Mouse (Mus musculus) CH12.LX (cell line): ENCODE data around the gene Flad1. TPM values are rescaled to one million over a fixed set of nuclear protein-coding genes. Genes with fewer than 3 reads are reported as not detected.

Experiments used
- DNase-seq: peaks from one replicate; pipeline ENCODE4 v3.0.0-alpha.2; 2013; ENCODE audit errors: extremely low read depth
- H3K27ac ChIP-seq: 2 replicates; pipeline ENCODE4 v1.5.1; 2012; ENCODE audit warnings: low read depth, mild to moderate bottlenecking, control low read depth, moderate library complexity; ENCODE audit not compliant: insufficient read depth
- H3K27me3 ChIP-seq: replicated peaks from 2 replicates; pipeline ENCODE3; 2012; ENCODE audit warnings: inconsistent platforms
- H3K36me3 ChIP-seq, 2 experiments: replicated peaks in 1 of 2; 2 replicates each; pipeline versions ENCODE3 to v1.6.1; 2012; ENCODE audit warnings: inconsistent platforms in 1 of 2, low read length in 1 of 2, mild to moderate bottlenecking in 1 of 2, mixed read lengths in 1 of 2, moderate library complexity in 1 of 2; ENCODE audit not compliant: control insufficient read depth in 1 of 2, insufficient read depth in 1 of 2
- H3K4me1 ChIP-seq, 2 experiments: 2 replicates each; pipeline ENCODE4 v1.6.1; 2012; ENCODE audit warnings: inconsistent platforms in 1 of 2, moderate library complexity in 1 of 2; ENCODE audit not compliant: insufficient read depth in 2 of 2, control insufficient read depth in 1 of 2
- H3K4me2 ChIP-seq: 2 replicates; pipeline ENCODE4 v1.6.1; 2012; ENCODE audit warnings: low read depth, mild to moderate bottlenecking, control low read depth; ENCODE audit not compliant: poor library complexity, insufficient read depth, severe bottlenecking
- H3K4me3 ChIP-seq, 3 experiments: fragments of 150-350 bp in 1 of 3; sonication (generic) in 1 of 3; replicated peaks in 1 of 3; 2 replicates each; pipeline versions ENCODE3 to v1.5.1; 2011 to 2012; ENCODE audit warnings: low read depth in 2 of 3, low read length in 2 of 3, mild to moderate bottlenecking in 2 of 3, moderate library complexity in 2 of 3, control low read depth in 1 of 3, improper control_type of control experiment in 1 of 3, inconsistent platforms in 1 of 3, mixed read lengths in 1 of 3; ENCODE audit not compliant: poor library complexity in 1 of 3
- H3K79me2 ChIP-seq: replicated peaks from 2 replicates; pipeline ENCODE4 v1.6.1; 2012; ENCODE audit warnings: mild to moderate bottlenecking, moderate library complexity; ENCODE audit not compliant: control insufficient read depth, poor library complexity, insufficient read depth, severe bottlenecking; ENCODE audit errors: extremely low read depth
- H3K9ac ChIP-seq: 2 replicates; pipeline ENCODE4 v1.6.1; 2012; ENCODE audit warnings: low read depth, mild to moderate bottlenecking, control low read depth, moderate library complexity; ENCODE audit not compliant: insufficient read depth
- H3K9me3 ChIP-seq: replicated peaks from 2 replicates; pipeline ENCODE3; 2012; ENCODE audit warnings: low read length, inconsistent platforms, mixed read lengths
- CHD1 ChIP-seq: IDR thresholded peaks from 2 replicates; pipeline ENCODE4 v1.6.1; 2012; ENCODE audit warnings: low read depth, low read length, improper control_type of control experiment, inconsistent platforms
- E2F4 ChIP-seq: IDR thresholded peaks from 2 replicates; pipeline ENCODE4 v1.6.1; 2011; ENCODE audit warnings: low read depth, low read length, improper control_type of control experiment; ENCODE audit not compliant: insufficient replicate concordance
- ETS1 ChIP-seq: conservative IDR thresholded peaks from 2 replicates; pipeline ENCODE4 v1.6.1; 2012; ENCODE audit warnings: low read depth, mild to moderate bottlenecking, inconsistent platforms, low read length, improper control_type of control experiment, moderate library complexity
- GABPA ChIP-seq: IDR thresholded peaks from 2 replicates; pipeline ENCODE4 v1.6.1; 2012; ENCODE audit warnings: low read depth, low read length, improper control_type of control experiment, inconsistent platforms; ENCODE audit not compliant: insufficient replicate concordance
- IRF4 ChIP-seq: IDR thresholded peaks from 2 replicates; pipeline ENCODE4 v1.6.1; 2014; ENCODE audit warnings: low read depth, mild to moderate bottlenecking, inconsistent platforms, low read length, improper control_type of control experiment
- MYC ChIP-seq: IDR thresholded peaks from 2 replicates; pipeline ENCODE4 v1.6.1; 2011; ENCODE audit warnings: low read depth, mild to moderate bottlenecking, improper control_type of control experiment, low read length
- NELFE ChIP-seq: IDR thresholded peaks from 2 replicates; pipeline ENCODE4 v1.6.1; 2011; ENCODE audit warnings: low read depth, low read length, improper control_type of control experiment
- RAD21 ChIP-seq: IDR thresholded peaks from 2 replicates; pipeline ENCODE4 v1.6.1; 2011; ENCODE audit warnings: low read depth, mild to moderate bottlenecking, low read length, improper control_type of control experiment, moderate library complexity
- SIN3A ChIP-seq: IDR thresholded peaks from 2 replicates; pipeline ENCODE4 v1.6.1; 2012; ENCODE audit warnings: low read length, improper control_type of control experiment, inconsistent platforms
- SMC3 ChIP-seq: IDR thresholded peaks from 2 replicates; pipeline ENCODE4 v1.6.1; 2011; ENCODE audit warnings: low read depth, low read length, improper control_type of control experiment
- TBP ChIP-seq: conservative IDR thresholded peaks from 2 replicates; pipeline ENCODE4 v1.6.1; 2011; ENCODE audit warnings: low read depth, low read length, improper control_type of control experiment
- UBTF ChIP-seq: IDR thresholded peaks from 2 replicates; pipeline ENCODE4 v1.6.1; 2012; ENCODE audit warnings: low read depth, mild to moderate bottlenecking, inconsistent platforms, low read length, improper control_type of control experiment, moderate library complexity
- USF1 ChIP-seq: IDR thresholded peaks from 2 replicates; pipeline ENCODE4 v1.6.1; 2014; ENCODE audit warnings: low read depth, mild to moderate bottlenecking, inconsistent platforms, low read length, improper control_type of control experiment
- ZC3H11A ChIP-seq: IDR thresholded peaks from 2 replicates; pipeline ENCODE4 v1.6.1; 2012; ENCODE audit warnings: low read depth, mild to moderate bottlenecking, inconsistent platforms, low read length, improper control_type of control experiment
- ZMIZ1 ChIP-seq: IDR thresholded peaks from 2 replicates; pipeline ENCODE4 v1.6.1; 2012; ENCODE audit warnings: low read depth, mild to moderate bottlenecking, inconsistent platforms, low read length, improper control_type of control experiment
- dilution Hi-C: fragments of 300-500 bp; cut with MboI; formaldehyde crosslinking; loops from 2 replicates; pipeline ENCODE4 v1.14.3; 2020; ENCODE audit warnings: low sequenced_read_pairs; ENCODE audit not compliant: extremely low pct_unique_long_range_greater_than_20kb, extremely low pct_ligation_motif_present
- in situ Hi-C: fragments of 300-500 bp; cut with MboI; formaldehyde crosslinking; loops from 3 replicates; pipeline ENCODE4 v1.14.3; 2019; ENCODE audit warnings: low sequenced_read_pairs, low pct_ligation_motif_present, low pct_unique_long_range_greater_than_20kb, mixed read lengths
- polyA plus RNA-seq: library from polyadenylated mRNA; unstranded; fragments of >175 nt; gene quantifications from 2 replicates; pipeline ENCODE4 v1.2.1, GENCODE M21; 2012; ENCODE audit warnings: low read depth; ENCODE audit not compliant: insufficient read length
- total RNA-seq, 2 experiments: library from RNA; depleted of rRNA; stranded (reverse); fragments of 300-350 nt in 1 of 2; fragments of >200 nt in 1 of 2; gene quantifications; 2 replicates each; pipeline ENCODE4 v1.2.3; 2012 to 2014

Gene Flad1
- total and polyA plus RNA-seq, 3 experiments, result 26.0 to 31.1 (median 26.9) TPM

DNA sequence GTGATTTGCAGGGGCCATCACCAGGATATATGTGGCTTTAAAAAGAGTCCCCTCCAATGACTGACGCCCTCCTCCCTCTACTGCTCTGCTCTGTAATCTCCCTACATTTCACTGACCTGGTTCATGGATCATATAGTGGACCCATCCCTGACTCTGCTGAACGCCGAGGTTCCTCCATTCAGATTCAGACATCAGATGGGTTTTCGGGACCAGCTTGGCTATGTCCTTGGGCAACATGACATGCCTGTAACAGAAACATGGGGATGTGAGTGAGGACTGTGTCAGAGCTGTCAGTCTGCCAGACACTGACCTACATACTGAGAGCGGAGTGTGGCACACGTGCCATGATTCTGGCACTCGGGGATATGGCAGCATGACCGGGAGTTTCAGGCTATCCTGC, 4.5 kb upstream of the Flad1 start:
- H3K36me3 ChIP-seq, result peaks cover 27 to 35% of the 10 kb centered on the region in 2 experiments
- TF ChIP-seq ETS1 (no peak), ZC3H11A (no peak)
- H3K79me2 ChIP-seq, result peaks cover 43% of the 10 kb centered on the region
- dilution Hi-C loops (no loop called here), in situ Hi-C loops (no loop called here)
- peaks cover 8% of the 10 kb centered on the region for H3K9me3 ChIP-seq
- no peak overlapping the region for H3K9ac ChIP-seq
- H3K4me2 ChIP-seq, result peak overlapping the region; percentile 61
- no peak overlapping the region for H3K27ac ChIP-seq
- no peak for DNase-seq
- peaks cover 10 to 33% of the 10 kb centered on the region in 2 experiments for H3K4me1 ChIP-seq
- H3K4me3 ChIP-seq, result peak overlapping the region in 1 of 3 experiments; percentile 2
- no peaks in the 10 kb centered on the region for H3K27me3 ChIP-seq

DNA sequence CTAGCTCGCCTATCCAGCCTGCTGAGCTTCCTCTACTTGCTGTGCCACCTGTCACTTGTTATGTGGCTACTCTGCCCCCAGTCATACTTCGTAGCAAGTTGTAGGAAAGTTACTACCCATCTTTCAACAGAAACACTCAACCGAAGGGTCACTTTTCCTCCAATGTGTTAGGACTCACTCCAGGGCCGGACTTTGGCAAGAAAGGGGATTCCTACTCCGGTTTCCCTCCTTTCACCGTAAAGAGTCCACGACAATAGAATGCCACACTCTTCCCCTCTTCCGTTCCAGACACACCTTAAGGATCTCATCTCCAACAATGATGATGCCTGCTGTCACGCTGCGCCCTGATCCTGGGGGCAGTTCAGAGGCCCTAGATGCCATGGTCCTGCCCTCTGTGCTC, 806 bp downstream of the Flad1 start:
- no peak for DNase-seq
- Histone ChIP-seq H3K36me3 (peaks cover 43 to 60% of the 10 kb centered on the region in 2 experiments), H3K4me3 (peak overlapping the region; percentile 61 to 96 (median 64)), H3K4me1 (peaks cover 3 to 51% of the 10 kb centered on the region in 2 experiments), H3K79me2 (peaks cover 9% of the 10 kb centered on the region), H3K4me2 (peak overlapping the region; percentile 25), H3K9me3 (peaks cover 7% of the 10 kb centered on the region), H3K9ac (peak overlapping the region; percentile 64), H3K27ac (no peak overlapping the region), H3K27me3 (no peaks in the 10 kb centered on the region)
- no peak for TF ChIP-seq E2F4
- no peak for TF ChIP-seq CHD1
- TF ChIP-seq UBTF, result no peak
- TF ChIP-seq NELFE, result no peak
- TF ChIP-seq USF1, result no peak
- no peak for TF ChIP-seq ZMIZ1
- TF ChIP-seq SIN3A, result no peak
- no peak for TF ChIP-seq IRF4
- TF ChIP-seq ETS1, result no peak
- TF ChIP-seq MYC, result no peak
- in situ Hi-C loops (no loop called here), dilution Hi-C loops (no loop called here)

DNA sequence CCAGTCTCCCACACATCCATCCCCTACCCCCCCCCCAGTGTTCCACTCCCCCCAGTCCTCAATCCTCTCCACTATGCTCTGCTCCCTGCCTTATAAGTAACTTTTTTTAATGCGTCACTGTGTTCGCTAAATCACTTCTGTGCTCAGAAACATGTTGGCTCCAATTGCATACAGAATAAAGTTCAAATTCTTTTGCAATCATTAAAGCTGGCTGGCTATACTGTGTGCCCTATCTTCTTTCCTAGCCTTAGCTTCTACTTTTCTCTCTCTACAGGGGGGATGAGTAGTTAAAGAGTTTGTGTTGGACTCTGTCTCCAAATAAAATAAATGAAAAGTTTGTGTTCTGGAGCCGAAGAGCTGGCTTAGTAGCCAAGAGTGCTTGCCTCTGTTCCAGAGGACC, 2.0 kb downstream of the Flad1 start:
- DNase-seq, result no peak
- dilution Hi-C loops, result no loop called here
- H3K4me3 ChIP-seq, result no peak overlapping the region
- TF ChIP-seq GABPA (no peak), TBP (no peak), SMC3 (no peak), RAD21 (no peak), SIN3A (no peak)
- TF ChIP-seq, all 38 proteins: peak for 0
- in situ Hi-C loops, result no loop called here
- Histone ChIP-seq H3K27me3 (no peaks in the 10 kb centered on the region), H3K9ac (no peak overlapping the region), H3K36me3 (peaks cover 38 to 61% of the 10 kb centered on the region in 2 experiments), H3K27ac (no peak overlapping the region), H3K79me2 (0 out of 2 replicates have a peak, but pooled peaks cover 6% of the 10 kb centered on the region), H3K9me3 (peaks cover under 1% of the 10 kb centered on the region), H3K4me1 (peaks cover 3 to 62% of the 10 kb centered on the region in 2 experiments), H3K4me2 (0 out of 2 replicates have a peak overlapping the region, but pooled peaks have one; percentile 1)
